Mouse (Mus musculus): Measurements from ENCODE around the gene Mrpl12. TPM values are rescaled to one million over a fixed set of nuclear protein-coding genes. Genes with fewer than 3 reads are reported as not detected.

The Mrpl12 gene
- polyA plus RNA-seq, 1 experiment from 2014 or later: 89.5 TPM

Other genes starting within 250 kb of the Mrpl12 start
- 559 and 587 TPM in 2 replicates for gene Actg1, start 136.1 kb upstream of the Mrpl12 start, polyA plus RNA-seq (2015; fragmentation: Nextera tagmentation; extraction: Ambion mirVana)
- gene Fscn2, start 123.1 kb upstream of the Mrpl12 start, polyA plus RNA-seq (2015; fragmentation: Nextera tagmentation; extraction: Ambion mirVana): not detected in 2 replicates
- 6.2 and 7.2 TPM in 2 replicates for gene Faap100, start 105.8 kb upstream of the Mrpl12 start, polyA plus RNA-seq (2015; fragmentation: Nextera tagmentation; extraction: Ambion mirVana)
- 20.6 and 24.3 TPM in 2 replicates for gene Nploc4, start 46.9 kb upstream of the Mrpl12 start, polyA plus RNA-seq (2015; fragmentation: Nextera tagmentation; extraction: Ambion mirVana)
- gene Tspan10, start 42.0 kb upstream of the Mrpl12 start, polyA plus RNA-seq (2015; fragmentation: Nextera tagmentation; extraction: Ambion mirVana): not detected in 2 replicates
- 0.17 TPM in 1 of 2 replicates, not detected in the other for gene Pde6g, start 31.1 kb upstream of the Mrpl12 start, polyA plus RNA-seq (2015; fragmentation: Nextera tagmentation; extraction: Ambion mirVana)
- 6.8 and 7.1 TPM in 2 replicates for gene Oxld1, start 26.5 kb upstream of the Mrpl12 start, polyA plus RNA-seq (2015; fragmentation: Nextera tagmentation; extraction: Ambion mirVana)
- 13.0 and 14.2 TPM in 2 replicates for gene Ccdc137, start 26.5 kb upstream of the Mrpl12 start, polyA plus RNA-seq (2015; fragmentation: Nextera tagmentation; extraction: Ambion mirVana)
- gene Arl16, start 17.0 kb upstream of the Mrpl12 start, polyA plus RNA-seq (2015; fragmentation: Nextera tagmentation; extraction: Ambion mirVana): 13.7 and 14.0 TPM in 2 replicates
- 42.8 and 46.5 TPM in 2 replicates for gene Slc25a10, start 7.2 kb downstream of the Mrpl12 start, polyA plus RNA-seq (2015; fragmentation: Nextera tagmentation; extraction: Ambion mirVana)
- 16.9 and 20.5 TPM in 2 replicates for gene Gcgr, start 46.1 kb downstream of the Mrpl12 start, polyA plus RNA-seq (2015; fragmentation: Nextera tagmentation; extraction: Ambion mirVana)
- gene Mcrip1, start 65.1 kb downstream of the Mrpl12 start, polyA plus RNA-seq (2015; fragmentation: Nextera tagmentation; extraction: Ambion mirVana): 41.8 and 47.6 TPM in 2 replicates
- 0.36 and 0.38 TPM in 2 replicates for gene Ppp1r27, start 66.5 kb downstream of the Mrpl12 start, polyA plus RNA-seq (2015; fragmentation: Nextera tagmentation; extraction: Ambion mirVana)
- gene P4hb, start 88.6 kb downstream of the Mrpl12 start, polyA plus RNA-seq (2015; fragmentation: Nextera tagmentation; extraction: Ambion mirVana): 635 and 803 TPM in 2 replicates
- 222 and 238 TPM in 2 replicates for gene Arhgdia, start 97.0 kb downstream of the Mrpl12 start, polyA plus RNA-seq (2015; fragmentation: Nextera tagmentation; extraction: Ambion mirVana)
- gene Alyref, start 113.8 kb downstream of the Mrpl12 start, polyA plus RNA-seq (2015; fragmentation: Nextera tagmentation; extraction: Ambion mirVana): 253 and 277 TPM in 2 replicates
- 76.2 and 79.0 TPM in 2 replicates for gene Anapc11, start 113.8 kb downstream of the Mrpl12 start, polyA plus RNA-seq (2015; fragmentation: Nextera tagmentation; extraction: Ambion mirVana)
- 14.7 and 15.8 TPM in 2 replicates for gene Npb, start 123.9 kb downstream of the Mrpl12 start, polyA plus RNA-seq (2015; fragmentation: Nextera tagmentation; extraction: Ambion mirVana)
- gene Pcyt2, start 133.3 kb downstream of the Mrpl12 start, polyA plus RNA-seq (2015; fragmentation: Nextera tagmentation; extraction: Ambion mirVana): 138 and 165 TPM in 2 replicates
- 32.3 and 36.9 TPM in 2 replicates for gene Sirt7, start 140.6 kb downstream of the Mrpl12 start, polyA plus RNA-seq (2015; fragmentation: Nextera tagmentation; extraction: Ambion mirVana)
- 37.6 and 42.3 TPM in 2 replicates for gene Mafg, start 149.0 kb downstream of the Mrpl12 start, polyA plus RNA-seq (2015; fragmentation: Nextera tagmentation; extraction: Ambion mirVana)
- 5.1 and 5.7 TPM in 2 replicates for gene Pycr1, start 159.2 kb downstream of the Mrpl12 start, polyA plus RNA-seq (2015; fragmentation: Nextera tagmentation; extraction: Ambion mirVana)
- 0.29 and 1.0 TPM in 2 replicates for gene Myadml2, start 163.5 kb downstream of the Mrpl12 start, polyA plus RNA-seq (2015; fragmentation: Nextera tagmentation; extraction: Ambion mirVana)
- 0.33 and 0.40 TPM in 2 replicates for gene Notum, start 176.6 kb downstream of the Mrpl12 start, polyA plus RNA-seq (2015; fragmentation: Nextera tagmentation; extraction: Ambion mirVana)
- 45.1 and 47.9 TPM in 2 replicates for gene Aspscr1, start 188.4 kb downstream of the Mrpl12 start, polyA plus RNA-seq (2015; fragmentation: Nextera tagmentation; extraction: Ambion mirVana)
- 80.9 and 88.4 TPM in 2 replicates for gene Cenpx, start 229.1 kb downstream of the Mrpl12 start, polyA plus RNA-seq (2015; fragmentation: Nextera tagmentation; extraction: Ambion mirVana)
- 9.7 and 11.5 TPM in 2 replicates for gene Lrrc45, start 229.3 kb downstream of the Mrpl12 start, polyA plus RNA-seq (2015; fragmentation: Nextera tagmentation; extraction: Ambion mirVana)
- 0.96 and 1.5 TPM in 2 replicates for gene Rac3, start 236.9 kb downstream of the Mrpl12 start, polyA plus RNA-seq (2015; fragmentation: Nextera tagmentation; extraction: Ambion mirVana)
- 20.2 and 24.6 TPM in 2 replicates for gene Dcxr, start 242.7 kb downstream of the Mrpl12 start, polyA plus RNA-seq (2015; fragmentation: Nextera tagmentation; extraction: Ambion mirVana)
- 0.37 TPM in 1 of 2 replicates, not detected in the other for gene Cbr2, start 247.5 kb downstream of the Mrpl12 start, polyA plus RNA-seq (2015; fragmentation: Nextera tagmentation; extraction: Ambion mirVana)

All from liver, embryonic 15.5 days (tissue).